Mouse (Mus musculus) cortical plate, adult 2 months (tissue): ENCODE measurements around the gene Timm8b. TPM values are rescaled to one million over a fixed set of nuclear protein-coding genes. Genes with fewer than 3 reads are reported as not detected.
"Not testable (repeated sequence)": the region's sequence is repeated elsewhere in the genome, so short reads cannot be mapped to it uniquely, and the experiment has no call there.

Experiments used
- H3K27ac ChIP-seq: fragments of 200-500 bp; 2 replicates; pipeline ENCODE4 v1.5.1; 2012; ENCODE audit warnings: low read length, control low read depth, inconsistent platforms; ENCODE audit not compliant: insufficient read depth
- H3K4me1 ChIP-seq: fragments of 200-500 bp; 2 replicates; pipeline ENCODE4 v1.6.1; 2011; ENCODE audit warnings: low read length; ENCODE audit not compliant: control insufficient read depth, insufficient read depth
- H3K4me3 ChIP-seq: fragments of 200-500 bp; 2 replicates; pipeline ENCODE4 v1.5.1; 2011; ENCODE audit warnings: mild to moderate bottlenecking, low read length, control low read depth; ENCODE audit not compliant: insufficient read depth
- CTCF ChIP-seq: fragments of 200-500 bp; IDR thresholded peaks from 2 replicates; pipeline ENCODE4 v1.5.1; 2011; ENCODE audit warnings: mild to moderate bottlenecking, control low read depth, low read length; ENCODE audit not compliant: insufficient read depth; ENCODE audit errors: extremely low read depth
- POLR2A ChIP-seq: fragments of 200-500 bp; IDR thresholded peaks from 2 replicates; pipeline ENCODE4 v1.6.1; 2011; ENCODE audit warnings: mild to moderate bottlenecking, low read length, control low read depth; ENCODE audit not compliant: insufficient read depth; ENCODE audit errors: extremely low read depth
- polyA plus RNA-seq: library from polyadenylated mRNA; depleted of rRNA; stranded (reverse); fragments of >200 nt; gene quantifications from 2 replicates; pipeline ENCODE4 v1.2.3, GENCODE M21; 2012

Timm8b gene
- polyA plus RNA-seq, 1 experiment: 465 TPM

- Histone ChIP-seq H3K4me3 (no peak overlapping the region), H3K4me1 (peaks cover under 1% of the 10 kb centered on the region), H3K27ac (no peak overlapping the region)
- TF ChIP-seq POLR2A: no peak
- TF ChIP-seq CTCF: no peak
Measured at GRCm38 (mm10) chr9:50596973-50597372, 6.7 kb upstream of the Timm8b start.

- Histone ChIP-seq H3K4me1 (peaks cover 9% of the 10 kb centered on the region), H3K27ac (no peak overlapping the region), H3K4me3 (no peak overlapping the region)
- TF ChIP-seq CTCF (no peak), POLR2A (no peak)
Measured at GRCm38 (mm10) chr9:50601536-50601935, 2.2 kb upstream of the Timm8b start.

GRCm38 (mm10) chr9:50602055-50602845 is 1.5 kb upstream of the Timm8b start:
- peak overlapping the region; percentile 78 for H3K4me3 ChIP-seq
- H3K27ac ChIP-seq: no peak overlapping the region
- H3K4me1 ChIP-seq: peaks cover 9% of the 10 kb centered on the region
- TF ChIP-seq POLR2A: no peak
- TF ChIP-seq CTCF: no peak

- Histone ChIP-seq H3K27ac (peak overlapping the region; percentile 40), H3K4me1 (peaks cover 9% of the 10 kb centered on the region), H3K4me3 (peak overlapping the region; percentile 78)
- no peak for TF ChIP-seq CTCF
- no peak for TF ChIP-seq POLR2A
Measured at GRCm38 (mm10) chr9:50603998-50604324, 251 bp downstream of the Timm8b start.

- H3K27ac ChIP-seq: peak overlapping the region; percentile 40; the same call in 1 of the 2 replicates
- no peak for TF ChIP-seq CTCF
- TF ChIP-seq POLR2A: no peak
- peak overlapping the region; percentile 78 for H3K4me3 ChIP-seq
Measured at GRCm38 (mm10) chr9:50604338-50604737, 628 bp downstream of the Timm8b start.

GRCm38 (mm10) chr9:50612115-50612514 is 8.4 kb downstream of the Timm8b start:
- peak overlapping the region; percentile 88; the same call in 1 of the 2 replicates for H3K27ac ChIP-seq
- no peak for TF ChIP-seq CTCF
- TF ChIP-seq POLR2A: no peak
- H3K4me1 ChIP-seq: no peaks in the 10 kb centered on the region; the same call in 1 of the 2 replicates
- H3K4me3 ChIP-seq: no peak overlapping the region

More at GRCm38 (mm10) chr9:50604338-50604737, 628 bp downstream of the Timm8b start:
- H3K4me1 ChIP-seq: peaks cover 9% of the 10 kb centered on the region

- no peak for TF ChIP-seq CTCF
- TF ChIP-seq POLR2A: no peak
- H3K4me3 ChIP-seq: peak overlapping the region; percentile 100
- H3K4me1 ChIP-seq: no peaks in the 10 kb centered on the region; the same call in 1 of the 2 replicates
- H3K27ac ChIP-seq: peak overlapping the region; percentile 84; the same call in 1 of the 2 replicates
Measured at GRCm38 (mm10) chr9:50616161-50616560, 12.5 kb downstream of the Timm8b start.

GRCm38 (mm10) chr9:50616766-50617603 is 13.3 kb downstream of the Timm8b start, which contains the start of the genes Pih1d2 and Nkapd1:
Gene Pih1d2, plus strand, starts transcription at chr9:50617321.
Gene Nkapd1, minus strand, starts transcription at chr9:50617464.
- Histone ChIP-seq H3K27ac (peak within 1 kb of the TSS; percentile 84), H3K4me1 (no peaks in the 10 kb centered on the region), H3K4me3 (peak within 1 kb of the TSS; percentile 100)
- TF ChIP-seq CTCF: no peak
- peak; percentile 63; the same call in 1 of the 2 replicates for TF ChIP-seq POLR2A

- Histone ChIP-seq H3K27ac (no peak overlapping the region), H3K4me1 (no peaks in the 10 kb centered on the region), H3K4me3 (peak overlapping the region; percentile 100)
- TF ChIP-seq POLR2A (no peak), CTCF (no peak)
Measured at GRCm38 (mm10) chr9:50617794-50618330, 14.2 kb downstream of the Timm8b start.

- not testable (repeated sequence) for H3K4me3 ChIP-seq, H3K27ac ChIP-seq, H3K4me1 ChIP-seq
Measured at GRCm38 (mm10) chr9:50630903-50631302, 27.2 kb downstream of the Timm8b start.
